Mouse (Mus musculus): Measurements from ENCODE around the gene Siglec1. TPM values are rescaled to one million over a fixed set of nuclear protein-coding genes. Genes with fewer than 3 reads are reported as not detected.
A peak's percentile ranks its signal among the peaks of the same experiment; 100 is the strongest.
"Not testable (repeated sequence)": the region's sequence is repeated elsewhere in the genome, so short reads cannot be mapped to it uniquely, and the experiment has no call there.

The Siglec1 gene
- polyA plus RNA-seq, 1 experiment: 16.5 TPM

DNA sequence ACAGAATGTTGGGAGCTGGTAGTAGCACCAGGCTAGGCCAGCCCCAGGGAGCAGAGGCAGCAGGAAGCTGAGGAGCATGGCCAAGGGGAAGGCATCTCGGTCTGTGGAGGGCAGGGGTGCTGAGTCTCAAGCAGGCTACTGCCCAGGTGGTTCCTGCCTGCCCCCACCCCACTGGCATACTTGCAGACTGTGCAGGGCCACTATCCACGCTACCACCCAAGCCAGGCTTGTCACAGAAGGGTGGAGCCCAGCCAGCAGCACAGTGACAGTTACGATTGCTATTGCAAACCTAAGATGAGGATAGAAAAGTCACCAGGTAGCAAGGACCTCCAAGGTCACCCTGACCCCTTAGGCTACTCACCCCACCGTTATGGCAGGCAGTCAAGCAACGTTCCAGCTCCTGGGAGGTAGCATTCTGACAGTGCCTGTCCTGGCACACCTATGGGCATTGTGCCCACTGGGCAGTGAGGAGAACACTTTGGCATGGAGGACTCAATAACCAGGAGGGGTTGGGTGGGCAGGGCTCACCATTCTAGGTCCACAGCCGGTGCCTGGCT is 33.6 kb downstream of the Siglec1 start:
- no peak for DNase-seq (ENCODE audit: low read depth)

DNA sequence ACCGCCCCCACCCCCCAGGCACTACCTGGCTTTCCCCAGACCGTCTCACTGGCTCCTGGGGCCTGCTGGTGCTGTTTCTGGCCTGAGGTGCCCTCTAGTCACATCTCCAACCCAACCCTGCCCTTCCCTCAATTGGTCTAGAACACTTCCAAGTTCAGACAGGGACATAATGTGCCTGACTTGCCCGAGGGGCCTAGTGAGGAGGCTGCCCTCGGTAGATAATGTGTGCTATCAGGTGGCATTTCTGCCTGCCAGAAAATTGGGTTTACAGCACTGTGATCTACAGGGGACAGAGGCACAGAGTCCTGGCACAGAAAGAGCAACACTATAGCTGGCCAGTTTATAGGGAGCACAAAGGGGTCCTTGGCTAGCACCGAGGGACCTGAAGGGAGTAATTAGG is 34.5 kb downstream of the Siglec1 start:
- DNase-seq (ENCODE audit: low read depth): no peak

DNA sequence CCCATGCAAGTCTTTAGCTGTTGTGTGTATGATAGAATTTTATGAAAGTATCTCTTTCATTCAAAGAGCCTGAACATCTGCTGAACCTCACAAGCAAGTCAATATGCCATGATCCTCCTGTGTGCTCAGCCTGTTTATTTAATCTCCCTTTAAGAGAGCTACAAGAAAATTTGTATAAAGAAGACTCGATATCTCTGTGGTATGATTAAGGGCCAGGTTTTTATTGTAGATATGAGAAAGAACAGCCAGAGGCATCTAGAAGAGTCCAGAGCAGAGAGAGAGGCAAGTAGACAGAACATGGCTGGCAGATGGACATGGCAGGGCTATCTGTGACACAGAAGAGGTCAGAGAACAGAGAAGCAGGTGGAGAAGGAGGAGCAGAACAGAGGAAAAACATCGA is 40.5 kb downstream of the Siglec1 start:
- no peak for DNase-seq (ENCODE audit: low read depth)

DNA sequence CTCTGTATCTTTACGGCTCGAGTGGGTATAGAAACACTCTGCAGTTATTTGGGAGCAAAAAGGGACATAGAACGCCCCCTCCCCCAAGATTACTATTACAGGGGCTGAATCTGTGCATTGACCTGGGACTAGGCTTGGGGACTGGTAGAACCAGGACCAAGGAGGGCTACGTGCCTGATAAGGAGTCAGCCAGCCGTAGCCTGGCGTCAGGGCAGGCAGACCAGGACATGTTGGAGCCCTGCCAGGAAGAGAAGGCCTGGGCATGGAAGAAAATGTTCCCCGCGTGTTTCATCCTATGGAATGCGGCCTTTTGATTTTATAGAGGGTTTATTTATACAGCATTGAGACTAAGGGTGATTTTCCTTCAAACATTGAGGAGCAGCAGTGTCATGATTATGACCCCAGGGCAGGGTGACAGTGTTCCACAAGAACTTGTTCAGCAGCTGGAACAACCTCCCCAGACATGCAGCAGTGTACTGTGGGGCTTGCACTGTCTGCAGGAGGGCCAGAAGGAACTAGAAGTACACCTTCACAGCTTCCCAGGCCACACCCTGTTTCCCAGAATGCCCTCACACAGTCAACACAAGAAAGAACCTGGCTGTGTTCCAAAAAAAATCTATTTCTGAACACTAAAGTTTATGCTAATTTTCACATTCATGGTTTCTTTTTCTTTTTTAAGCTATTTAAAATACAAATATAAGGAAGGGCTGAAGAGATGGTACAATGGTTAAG is 41.4 kb downstream of the Siglec1 start:
- no peak for DNase-seq (ENCODE audit: low read depth)

- DNase-seq (ENCODE audit: low read depth): no peak
Observed at GRCm38 (mm10) chr2:131044354-131044852, 42.2 kb downstream of the Siglec1 start.

GRCm38 (mm10) chr2:131042988-131043387 is 43.6 kb downstream of the Siglec1 start, which contains the start of gene Gfra4:
Gfra4 (minus strand) TSS chr2:131043088.
- no peak for DNase-seq (ENCODE audit: low read depth)

DNA sequence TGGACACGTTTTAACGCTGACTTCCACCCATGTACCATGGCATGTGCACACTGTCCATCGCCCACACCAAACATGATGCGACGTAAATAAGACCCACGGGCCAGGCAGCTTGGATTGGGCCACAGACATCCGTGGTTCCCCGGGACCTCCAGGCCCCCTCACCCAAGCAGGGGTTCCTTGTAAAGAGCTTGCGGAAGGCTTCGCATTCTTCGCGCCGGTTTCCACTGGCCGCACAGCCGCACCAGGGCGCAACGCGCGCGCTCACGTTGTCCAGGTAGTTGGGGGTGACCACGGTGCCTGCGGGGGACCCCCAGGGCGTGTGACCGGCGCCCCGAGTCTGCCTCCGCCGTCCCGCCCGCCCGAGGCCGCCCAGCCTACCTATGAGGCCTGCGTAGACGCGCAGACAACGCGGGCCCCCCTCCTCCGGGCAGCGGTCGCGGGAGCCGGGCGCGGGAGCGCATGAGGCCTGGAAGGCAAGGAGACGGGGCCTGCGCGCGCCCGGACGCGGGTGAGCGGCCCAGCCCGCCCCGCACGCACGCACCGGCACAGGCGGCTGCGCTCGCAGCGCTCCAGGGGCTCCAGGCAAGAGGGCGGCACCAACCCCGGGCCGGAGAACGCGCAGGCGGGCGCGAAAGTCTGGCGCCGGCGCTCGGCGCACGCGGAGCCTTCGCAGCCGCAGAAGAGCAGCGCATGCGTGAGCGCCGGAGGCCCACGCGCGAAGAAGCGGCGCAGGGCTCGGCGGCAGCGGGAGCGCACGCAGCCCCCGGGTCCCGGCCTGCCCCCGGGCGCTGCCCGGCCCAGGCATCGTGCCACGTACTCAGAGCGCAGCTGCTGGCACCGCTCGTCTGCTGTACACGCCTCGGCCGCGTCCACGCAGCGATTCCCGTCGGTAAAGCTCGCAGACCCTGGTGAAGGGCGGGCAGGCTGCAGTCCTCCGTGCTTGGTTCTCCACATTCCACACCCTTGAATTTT is 45.4 kb downstream of the Siglec1 start:
- DNase-seq (ENCODE audit: low read depth): no peak

GRCm38 (mm10) chr2:131038675-131039074 is 47.9 kb downstream of the Siglec1 start:
- no peak for DNase-seq (ENCODE audit: low read depth)

DNA sequence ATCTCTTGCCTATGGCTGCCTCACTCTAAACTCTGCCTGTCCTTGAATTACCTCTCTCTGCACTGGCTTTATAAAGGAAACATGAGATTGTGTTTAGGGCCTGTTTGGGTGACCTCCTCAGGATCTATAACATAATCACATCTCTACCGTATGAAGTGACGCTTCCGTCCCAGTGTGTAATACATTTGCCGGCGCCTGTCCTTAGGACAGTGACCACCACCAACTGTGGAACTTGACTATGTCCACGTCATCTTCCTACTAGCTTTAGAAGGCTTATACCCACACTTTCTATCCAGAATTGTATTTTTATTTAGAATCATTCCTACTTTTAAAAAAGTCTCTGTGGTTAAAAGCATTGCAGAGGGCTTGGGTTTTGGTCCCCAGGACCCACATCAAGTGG is 48.4 kb downstream of the Siglec1 start:
- DNase-seq (ENCODE audit: low read depth): no peak

DNA sequence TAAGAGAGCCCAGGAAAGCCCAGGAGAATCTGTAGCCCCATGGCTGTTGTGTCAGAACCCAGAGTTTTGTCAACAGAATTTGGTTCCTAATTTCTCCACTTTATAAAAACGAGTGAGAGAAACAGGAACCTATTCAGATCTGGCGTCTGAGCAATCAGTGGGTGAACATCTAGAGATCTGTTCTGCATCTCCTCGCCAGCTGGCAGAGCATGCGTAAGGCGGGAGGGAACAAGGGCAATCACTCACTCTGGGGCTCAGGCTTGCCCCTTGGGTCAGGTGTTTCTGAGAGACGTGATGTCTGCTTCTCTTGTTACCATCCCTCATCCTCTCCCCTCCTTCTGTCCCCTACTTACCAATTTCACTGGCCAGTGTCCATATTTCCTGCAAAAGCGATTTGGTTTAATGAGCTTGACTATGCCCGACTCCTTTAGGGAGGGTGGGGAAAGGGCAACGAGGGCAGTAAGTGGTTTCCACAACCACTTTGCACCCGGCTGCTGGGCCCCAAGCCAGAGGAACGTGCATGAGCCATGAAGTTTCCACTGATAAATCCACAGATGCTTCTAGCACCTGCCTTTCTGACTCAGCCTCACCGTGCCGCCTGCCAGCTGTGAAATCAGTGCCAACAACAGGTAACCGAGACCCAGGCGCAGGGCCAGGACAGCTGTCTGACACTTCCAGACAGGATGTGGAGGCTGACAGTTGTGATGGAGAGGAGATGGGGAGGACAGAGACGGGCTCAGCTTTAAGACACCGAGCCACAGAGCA is 49.2 kb downstream of the Siglec1 start:
- DNase-seq (ENCODE audit: low read depth): peak; percentile 23

DNA sequence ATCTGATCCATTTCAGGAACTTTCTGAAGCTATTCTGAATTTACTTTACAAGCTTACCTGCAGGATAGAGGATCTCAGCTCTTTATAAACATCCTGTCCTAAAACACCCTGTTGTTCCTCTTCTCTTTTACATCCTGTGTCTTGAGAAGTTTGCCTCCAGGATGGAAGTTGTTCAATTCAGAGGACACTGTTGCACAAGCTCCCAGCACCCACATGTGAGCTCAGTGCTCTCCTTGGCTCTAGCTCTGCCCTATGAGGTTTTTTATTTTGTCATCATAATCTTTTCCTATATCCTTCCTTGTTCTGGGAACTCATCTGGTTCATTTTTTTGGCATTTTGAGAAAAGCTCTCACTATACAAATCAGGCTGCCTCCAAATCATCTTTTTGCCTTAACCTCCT is 49.8 kb downstream of the Siglec1 start:
- DNase-seq (ENCODE audit: low read depth): no peak

GRCm38 (mm10) chr2:131036343-131036742 is 50.2 kb downstream of the Siglec1 start:
- no peak for DNase-seq (ENCODE audit: low read depth)

- DNase-seq (ENCODE audit: low read depth): not testable (repeated sequence)
Observed at GRCm38 (mm10) chr2:131031406-131031805, 55.2 kb downstream of the Siglec1 start.

DNA sequence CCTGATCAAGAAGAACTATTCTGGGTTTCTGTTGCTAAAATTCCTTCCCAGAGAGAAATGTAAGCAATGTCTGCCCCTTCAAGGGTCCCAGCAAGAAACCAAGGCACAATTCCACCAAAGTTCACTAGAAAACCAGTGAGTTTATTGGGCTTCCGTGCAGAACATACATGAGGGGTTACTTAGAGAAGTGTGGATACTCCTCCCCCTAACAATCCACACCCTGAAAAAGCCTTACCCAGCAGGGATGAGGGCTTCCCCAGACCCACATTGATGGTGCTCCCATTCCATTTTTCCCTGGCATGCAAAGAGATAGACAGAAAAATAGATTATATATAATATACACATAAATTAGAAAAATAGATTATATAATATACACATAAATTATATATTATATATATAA is 55.6 kb downstream of the Siglec1 start:
- no peak for DNase-seq (ENCODE audit: low read depth)

GRCm38 (mm10) chr2:131030561-131030960 is 56.0 kb downstream of the Siglec1 start:
- DNase-seq (ENCODE audit: low read depth): no peak

GRCm38 (mm10) chr2:131029065-131029935 is 57.3 kb downstream of the Siglec1 start:
- no peak for DNase-seq (ENCODE audit: low read depth)

DNA sequence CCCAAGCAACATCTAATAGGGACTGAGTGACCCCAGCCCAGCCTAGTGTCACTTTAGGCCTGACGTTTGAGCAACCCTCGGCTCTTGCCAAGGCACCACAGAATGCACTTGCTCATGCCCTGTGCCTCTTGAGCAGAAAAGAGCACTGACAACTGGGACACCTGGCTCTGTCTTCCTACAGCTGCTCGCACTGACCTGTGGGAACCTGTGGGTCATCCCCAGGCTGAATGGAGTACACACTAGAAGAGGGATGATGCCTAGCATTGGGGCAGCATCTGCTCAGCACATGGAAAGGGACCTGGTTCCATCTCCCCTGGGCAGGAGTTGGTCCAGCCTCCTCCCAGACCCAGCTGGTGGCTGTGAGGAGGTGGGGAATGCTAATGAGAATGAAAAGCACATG is 59.6 kb downstream of the Siglec1 start:
- no peak for DNase-seq (ENCODE audit: low read depth)

DNA sequence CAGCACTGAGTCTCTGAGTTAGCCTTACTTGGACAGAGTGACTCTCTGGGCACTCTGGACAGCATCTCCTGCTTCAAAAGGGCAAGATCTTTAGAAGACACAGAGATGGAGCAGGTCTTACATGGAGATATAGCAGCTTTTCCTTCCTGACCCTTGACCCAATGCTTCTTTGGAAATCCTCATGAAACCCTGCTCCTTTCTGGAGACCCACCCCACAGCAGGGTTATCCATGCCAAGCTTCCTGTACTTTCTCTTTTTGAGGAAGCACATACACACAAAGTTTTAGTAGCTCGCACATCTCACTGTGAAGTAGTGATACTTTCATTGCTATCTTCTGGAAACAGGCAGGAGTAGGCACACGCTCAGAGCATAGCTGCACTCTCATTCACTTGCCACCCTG is 61.3 kb downstream of the Siglec1 start:
- DNase-seq (ENCODE audit: low read depth): no peak

Measured in gonadal fat pad, adult 2 months (tissue).